Mouse (Mus musculus): ENCODE measurements around the gene Mdm4. TPM values are rescaled to one million over a fixed set of nuclear protein-coding genes. Genes with fewer than 3 reads are reported as not detected.

The Mdm4 gene
- polyA plus RNA-seq (2015; fragmentation: Nextera tagmentation; extraction: Ambion mirVana): 19.1 and 24.1 TPM in 2 replicates

DNA sequence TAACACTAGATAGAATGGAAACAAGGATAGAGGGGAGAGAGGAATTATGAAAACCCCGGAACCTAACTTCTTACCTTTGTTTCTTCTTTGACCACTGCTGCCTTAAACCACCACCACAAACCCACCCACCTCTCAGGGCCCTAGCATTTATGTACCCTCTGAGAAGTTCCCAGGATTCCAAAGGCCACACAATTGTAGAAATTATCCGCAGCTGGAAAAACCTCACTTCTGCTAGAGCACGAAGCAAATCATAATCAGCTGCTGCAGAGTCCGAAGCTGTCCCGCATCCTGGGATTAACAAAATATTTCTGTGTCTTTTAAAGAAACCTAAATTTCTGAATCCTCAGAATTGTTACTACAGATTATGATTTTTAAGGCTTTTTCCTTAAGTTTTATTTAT, at the start of gene Mdm4:
Mdm4 (minus strand) TSS at position 101 of the 400 bp plus-strand sequence.
- Histone ChIP-seq H3K27ac (ENCODE audit: low read length) (no peak within 1 kb of the TSS), H3K27me3 (replicated peaks; ENCODE audit: control insufficient read depth, insufficient read depth, low read length) (no peaks in the 10 kb centered on the region), H3K4me1 (ENCODE audit: control insufficient read depth, insufficient read depth, low read length) (peaks cover 13% of the 10 kb centered on the region; the same call in 1 of the 2 replicates), H3K9ac (ENCODE audit: low read depth, low read length) (no peak within 1 kb of the TSS), H3K9me3 (ENCODE audit: control insufficient read depth, low read length) (no peaks in the 10 kb centered on the region), H3K4me3 (ENCODE audit: low read length) (no peak within 1 kb of the TSS), H3K36me3 (ENCODE audit: control insufficient read depth, insufficient read depth, low read length) (no peaks in the 10 kb centered on the region), H3K4me2 (ENCODE audit: low read depth, low read length) (no peak within 1 kb of the TSS)
- no peak for ATAC-seq
- WGBS: 95% methylated on average over 5 of the region's 5 CpGs

DNA sequence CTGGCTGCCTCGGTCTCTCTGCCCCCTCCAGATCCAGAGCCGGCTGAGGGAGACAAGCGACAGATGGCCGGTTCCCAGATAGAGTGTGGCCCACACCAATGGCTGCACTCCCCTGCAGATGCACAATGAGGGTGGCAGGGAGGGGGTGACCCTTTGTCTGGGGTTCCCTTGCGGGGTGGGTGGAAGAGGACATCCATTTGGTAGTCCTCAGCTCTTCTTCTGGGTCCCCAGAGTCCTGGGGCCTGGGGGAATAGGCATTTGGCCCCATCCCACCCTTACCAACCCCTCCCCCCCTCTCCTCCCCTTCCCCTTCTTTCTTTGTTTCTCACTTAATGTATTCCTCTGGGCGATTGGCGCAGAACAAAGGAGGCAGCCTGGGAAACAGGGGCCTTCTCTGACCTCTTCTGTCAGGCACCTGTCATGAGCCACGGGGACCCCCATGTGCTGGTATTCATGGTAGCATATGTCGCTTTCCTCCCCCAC, 49.8 kb upstream of the Mdm4 start:
- 64% methylated on average over 9 of the region's 9 CpGs for WGBS
- no peak overlapping the region for H3K4me3 ChIP-seq (ENCODE audit: low read length)
- H3K4me2 ChIP-seq (ENCODE audit: low read depth, low read length): no peak overlapping the region
- H3K4me1 ChIP-seq (ENCODE audit: control insufficient read depth, insufficient read depth, low read length): peaks cover 36% of the 10 kb centered on the region
- no peaks in the 10 kb centered on the region for H3K27me3 ChIP-seq (replicated peaks; ENCODE audit: control insufficient read depth, insufficient read depth, low read length)
- no peaks in the 10 kb centered on the region for H3K9me3 ChIP-seq (ENCODE audit: control insufficient read depth, low read length)
- no peak overlapping the region for H3K9ac ChIP-seq (ENCODE audit: low read depth, low read length)
- no peak overlapping the region for H3K27ac ChIP-seq (ENCODE audit: low read length)
- peaks cover 6% of the 10 kb centered on the region; the same call in 1 of the 2 replicates for H3K36me3 ChIP-seq (ENCODE audit: control insufficient read depth, insufficient read depth, low read length)
- ATAC-seq: no peak

DNA sequence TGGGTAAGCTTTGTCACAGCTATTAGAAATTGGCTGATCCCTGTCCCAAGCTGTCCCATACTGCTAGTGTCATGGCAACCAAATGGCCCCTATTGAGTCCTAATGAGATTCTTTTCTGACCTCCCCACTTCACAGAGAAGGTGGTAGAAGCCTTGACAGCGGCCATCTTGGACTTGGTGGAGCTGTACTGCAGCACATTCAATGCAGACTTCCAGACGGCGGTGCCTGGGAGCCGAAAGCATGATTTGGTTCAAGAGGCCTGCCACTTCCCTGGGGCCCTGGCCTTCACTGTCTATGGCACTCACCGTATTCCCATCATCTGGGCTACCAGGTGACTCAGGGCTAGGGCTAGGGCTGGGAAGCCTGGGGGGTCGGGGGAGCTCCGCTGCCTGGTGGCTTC, 49.1 kb upstream of the Mdm4 start:
- Histone ChIP-seq H3K4me3 (ENCODE audit: low read length) (no peak overlapping the region), H3K9me3 (ENCODE audit: control insufficient read depth, low read length) (no peaks in the 10 kb centered on the region), H3K4me2 (ENCODE audit: low read depth, low read length) (no peak overlapping the region), H3K27ac (ENCODE audit: low read length) (no peak overlapping the region), H3K36me3 (ENCODE audit: control insufficient read depth, insufficient read depth, low read length) (peaks cover 6% of the 10 kb centered on the region; the same call in 1 of the 2 replicates), H3K4me1 (ENCODE audit: control insufficient read depth, insufficient read depth, low read length) (peaks cover 33% of the 10 kb centered on the region), H3K9ac (ENCODE audit: low read depth, low read length) (no peak overlapping the region), H3K27me3 (replicated peaks; ENCODE audit: control insufficient read depth, insufficient read depth, low read length) (no peaks in the 10 kb centered on the region)
- WGBS: 88% methylated on average over 7 of the region's 7 CpGs
- no peak for ATAC-seq

DNA sequence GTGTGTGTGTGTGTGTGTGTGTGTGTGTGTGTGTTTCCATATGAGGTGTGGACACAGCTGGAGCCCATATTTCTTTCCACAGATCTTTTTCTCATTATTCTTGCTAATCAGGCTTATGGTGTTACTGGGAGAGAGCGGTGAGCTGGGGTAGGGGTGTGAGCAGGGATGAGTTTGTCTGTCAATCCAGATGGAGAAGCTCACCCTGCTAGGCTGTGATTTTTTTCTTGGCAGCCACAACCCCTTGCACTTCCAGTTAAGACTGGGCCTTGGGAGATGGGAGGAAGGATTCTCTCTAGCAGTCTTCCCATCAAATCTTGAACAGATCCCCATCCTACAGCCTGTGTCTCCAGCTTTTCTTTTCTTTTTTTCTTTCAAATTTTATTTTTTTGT, 48.0 kb upstream of the Mdm4 start:
- no peak for ATAC-seq
- Histone ChIP-seq H3K4me2 (ENCODE audit: low read depth, low read length) (no peak overlapping the region), H3K9me3 (ENCODE audit: control insufficient read depth, low read length) (no peaks in the 10 kb centered on the region), H3K4me3 (ENCODE audit: low read length) (no peak overlapping the region), H3K27ac (ENCODE audit: low read length) (peak overlapping the region; percentile 66), H3K9ac (ENCODE audit: low read depth, low read length) (no peak overlapping the region), H3K27me3 (replicated peaks; ENCODE audit: control insufficient read depth, insufficient read depth, low read length) (no peaks in the 10 kb centered on the region), H3K36me3 (ENCODE audit: control insufficient read depth, insufficient read depth, low read length) (peaks cover 6% of the 10 kb centered on the region; the same call in 1 of the 2 replicates), H3K4me1 (ENCODE audit: control insufficient read depth, insufficient read depth, low read length) (peaks cover 27% of the 10 kb centered on the region)
- 55% methylated on average over 1 of the region's 1 CpGs for WGBS

DNA sequence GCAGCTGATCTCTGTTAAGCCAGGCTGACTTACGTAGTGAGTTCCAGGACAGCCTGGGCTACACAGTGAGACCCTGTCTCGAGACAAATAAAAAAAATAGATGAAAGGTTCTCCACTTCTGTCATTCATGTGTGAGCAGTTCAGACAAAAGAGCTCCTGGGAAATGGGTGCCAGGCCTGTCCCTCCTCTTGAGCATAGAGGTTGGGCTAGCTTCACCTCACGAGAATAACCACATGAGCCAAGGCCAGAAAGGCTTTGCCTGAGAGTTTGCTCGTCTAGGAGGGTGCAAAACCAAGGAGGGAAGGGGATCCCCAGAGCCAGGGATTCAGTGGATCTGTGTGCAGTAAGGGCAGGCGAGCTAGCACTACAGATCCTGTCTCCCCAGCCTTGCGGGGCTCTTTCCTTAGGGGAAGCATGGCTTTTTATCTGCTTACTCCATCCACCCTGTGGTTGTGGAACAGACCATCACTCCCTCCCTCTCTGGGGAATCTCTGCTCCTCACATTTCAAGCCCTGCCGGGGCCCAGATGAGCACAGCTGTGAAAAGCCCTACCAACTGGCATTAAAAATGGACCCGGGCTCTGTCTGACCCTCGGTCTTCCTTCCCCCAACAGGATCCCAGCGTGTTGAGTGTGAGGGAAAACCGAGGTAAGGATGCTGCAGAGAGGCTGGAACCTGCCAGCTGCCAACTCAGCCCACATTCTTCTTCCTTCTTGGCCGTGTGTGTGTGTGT, 47.4 kb upstream of the Mdm4 start:
- Histone ChIP-seq H3K4me1 (ENCODE audit: control insufficient read depth, insufficient read depth, low read length) (peaks cover 26% of the 10 kb centered on the region), H3K27me3 (replicated peaks; ENCODE audit: control insufficient read depth, insufficient read depth, low read length) (no peaks in the 10 kb centered on the region), H3K27ac (ENCODE audit: low read length) (peak overlapping the region; percentile 66), H3K9me3 (ENCODE audit: control insufficient read depth, low read length) (no peaks in the 10 kb centered on the region), H3K9ac (ENCODE audit: low read depth, low read length) (peak overlapping the region; percentile 32; the same call in 1 of the 2 replicates), H3K4me2 (ENCODE audit: low read depth, low read length) (no peak overlapping the region), H3K36me3 (ENCODE audit: control insufficient read depth, insufficient read depth, low read length) (peaks cover 6% of the 10 kb centered on the region; the same call in 1 of the 2 replicates), H3K4me3 (ENCODE audit: low read length) (no peak overlapping the region)
- ATAC-seq: peak; percentile 8; the same call in 1 of the 2 replicates
- 55% methylated on average over 12 of the region's 12 CpGs for WGBS

DNA sequence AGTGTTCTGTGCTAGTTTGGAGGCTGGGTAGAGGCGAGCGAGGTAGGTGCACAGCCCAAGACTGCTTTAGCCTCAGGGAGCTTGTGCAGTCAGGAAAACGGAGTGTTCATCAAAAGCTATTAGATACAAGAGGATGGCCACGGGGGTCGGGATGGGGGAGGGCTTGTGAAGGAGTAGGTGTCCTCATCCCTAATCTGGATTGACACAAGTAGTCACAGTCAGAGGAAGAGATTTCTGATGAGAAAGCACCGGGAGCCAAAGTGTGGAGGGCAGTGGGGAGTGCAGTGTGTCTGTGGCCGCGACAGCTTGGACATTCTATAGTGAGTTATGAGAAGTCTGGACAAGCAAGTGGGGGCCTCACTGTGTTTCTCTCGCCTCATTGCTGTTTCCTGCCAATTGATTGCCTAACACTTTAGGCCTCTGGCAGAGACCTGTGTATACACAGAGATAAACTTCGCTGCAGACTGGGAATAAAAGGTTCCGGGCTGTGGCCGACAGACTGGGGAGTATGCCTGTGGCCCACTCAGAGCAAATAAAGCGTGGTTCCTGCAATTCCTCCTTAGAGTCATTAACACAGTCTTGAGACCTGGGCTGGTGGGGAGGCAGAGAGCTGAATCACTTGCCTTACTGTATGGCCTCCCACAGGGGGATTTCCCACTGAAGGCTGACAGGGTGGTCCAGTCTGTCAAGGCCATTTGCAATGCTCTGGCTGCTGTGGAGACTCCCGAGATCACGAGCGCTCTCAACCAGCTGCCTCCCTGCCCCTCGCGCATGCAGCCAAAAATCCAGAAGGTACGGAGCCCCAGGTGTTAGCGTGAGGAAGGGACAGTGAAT, 46.5 kb upstream of the Mdm4 start:
- H3K27me3 ChIP-seq (replicated peaks; ENCODE audit: control insufficient read depth, insufficient read depth, low read length): no peaks in the 10 kb centered on the region
- H3K36me3 ChIP-seq (ENCODE audit: control insufficient read depth, insufficient read depth, low read length): peaks cover 3% of the 10 kb centered on the region; the same call in 1 of the 2 replicates
- peak; percentile 84 for ATAC-seq
- H3K4me2 ChIP-seq (ENCODE audit: low read depth, low read length): no peak overlapping the region
- no peak overlapping the region for H3K4me3 ChIP-seq (ENCODE audit: low read length)
- WGBS: 33% methylated on average over 20 of the region's 20 CpGs
- H3K27ac ChIP-seq (ENCODE audit: low read length): peak overlapping the region; percentile 66
- H3K4me1 ChIP-seq (ENCODE audit: control insufficient read depth, insufficient read depth, low read length): peaks cover 33% of the 10 kb centered on the region
- H3K9ac ChIP-seq (ENCODE audit: low read depth, low read length): peak overlapping the region; percentile 6; the same call in 1 of the 2 replicates
- no peaks in the 10 kb centered on the region for H3K9me3 ChIP-seq (ENCODE audit: control insufficient read depth, low read length)

DNA sequence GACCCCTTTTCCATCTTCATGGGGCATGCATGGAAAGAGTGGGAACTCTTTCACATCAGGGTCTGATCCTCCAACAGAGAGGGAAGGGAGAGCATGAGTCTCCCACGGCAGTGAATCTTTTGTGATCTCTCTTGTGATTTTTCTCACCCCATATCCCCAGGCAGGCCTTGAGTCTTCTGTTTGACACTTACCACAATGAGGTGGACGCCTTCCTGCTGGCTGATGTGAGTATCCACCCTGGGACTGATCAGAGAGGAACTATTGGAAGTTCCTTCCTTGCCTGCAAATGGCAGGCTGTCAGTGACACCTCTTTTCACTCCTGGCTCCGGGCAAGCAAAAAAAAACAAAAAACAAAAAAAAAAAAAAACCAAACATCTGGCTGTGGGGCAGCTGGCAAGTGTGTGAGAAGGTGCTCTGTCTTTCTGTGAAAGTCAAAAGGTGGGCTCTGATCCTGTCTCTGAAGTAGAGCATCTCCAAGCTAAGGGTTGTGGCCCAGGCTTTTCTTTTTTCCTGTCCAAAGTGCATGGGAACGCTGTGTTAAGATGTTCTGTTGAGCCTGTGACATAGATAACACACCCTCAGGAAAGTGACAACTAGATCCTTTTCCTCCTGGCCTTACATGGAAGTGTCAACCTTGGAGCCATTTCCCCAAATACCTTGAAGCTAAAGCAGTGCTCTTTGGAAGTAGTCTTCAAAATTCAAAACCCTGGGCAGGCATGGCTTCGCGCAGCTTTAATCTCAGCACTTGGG, 45.5 kb upstream of the Mdm4 start:
- H3K4me2 ChIP-seq (ENCODE audit: low read depth, low read length): no peak overlapping the region
- peaks cover 40% of the 10 kb centered on the region for H3K4me1 ChIP-seq (ENCODE audit: control insufficient read depth, insufficient read depth, low read length)
- peak overlapping the region; percentile 66; the same call in 1 of the 2 replicates for H3K27ac ChIP-seq (ENCODE audit: low read length)
- WGBS: 69% methylated on average over 6 of the region's 6 CpGs
- no peak for ATAC-seq
- H3K4me3 ChIP-seq (ENCODE audit: low read length): no peak overlapping the region
- H3K36me3 ChIP-seq (ENCODE audit: control insufficient read depth, insufficient read depth, low read length): peaks cover under 1% of the 10 kb centered on the region; the same call in 1 of the 2 replicates
- no peak overlapping the region for H3K9ac ChIP-seq (ENCODE audit: low read depth, low read length)
- H3K27me3 ChIP-seq (replicated peaks; ENCODE audit: control insufficient read depth, insufficient read depth, low read length): no peaks in the 10 kb centered on the region
- no peaks in the 10 kb centered on the region for H3K9me3 ChIP-seq (ENCODE audit: control insufficient read depth, low read length)

DNA sequence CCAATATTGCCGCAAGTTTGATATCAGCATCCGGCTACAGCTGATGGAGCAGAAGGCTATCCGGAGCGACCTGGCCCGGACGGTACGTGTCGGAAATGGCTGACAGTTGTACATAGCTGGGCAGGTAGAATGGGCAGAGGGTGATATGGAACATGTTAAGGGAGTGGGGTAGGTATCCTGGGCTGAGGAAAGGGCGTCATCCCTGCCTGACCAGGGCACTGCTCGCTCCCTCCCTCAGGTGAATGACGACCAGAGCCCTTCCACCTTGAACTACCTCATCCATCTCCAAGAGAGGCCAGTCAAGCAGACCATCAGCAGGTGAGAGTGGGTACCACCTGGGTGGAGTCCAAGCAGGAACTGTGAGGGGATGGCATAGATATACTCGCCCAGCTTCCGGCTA, 44.2 kb upstream of the Mdm4 start:
- Histone ChIP-seq H3K27me3 (replicated peaks; ENCODE audit: control insufficient read depth, insufficient read depth, low read length) (no peaks in the 10 kb centered on the region), H3K4me1 (ENCODE audit: control insufficient read depth, insufficient read depth, low read length) (peaks cover 44% of the 10 kb centered on the region), H3K9me3 (ENCODE audit: control insufficient read depth, low read length) (no peaks in the 10 kb centered on the region), H3K36me3 (ENCODE audit: control insufficient read depth, insufficient read depth, low read length) (no peaks in the 10 kb centered on the region), H3K27ac (ENCODE audit: low read length) (no peak overlapping the region; the same call in 1 of the 2 replicates), H3K4me2 (ENCODE audit: low read depth, low read length) (no peak overlapping the region), H3K4me3 (ENCODE audit: low read length) (no peak overlapping the region), H3K9ac (ENCODE audit: low read depth, low read length) (no peak overlapping the region)
- ATAC-seq: no peak
- WGBS: 92% methylated on average over 13 of the region's 13 CpGs
